Mouse (Mus musculus) intestine, embryonic 14.5 days (tissue): Measurements from ENCODE around the gene Ntm. TPM values are rescaled to one million over a fixed set of nuclear protein-coding genes. Genes with fewer than 3 reads are reported as not detected.
A peak's percentile ranks its signal among the peaks of the same experiment; 100 is the strongest.

Experiments used
- ATAC-seq: fragments of 200-750 bp; cut with Nextera tagmentation; replicated peaks from 2 replicates; pipeline ENCODE4 v1.8.0; 2017; ENCODE audit warnings: low read depth, moderate number of reproducible peaks, moderate TSS enrichment, moderate library complexity; ENCODE audit not compliant: low FRiP score, low TSS enrichment
- DNase-seq: peaks from one replicate; pipeline ENCODE4 v3.0.0-alpha.2; 2018; ENCODE audit warnings: low spot score
- H3K27ac ChIP-seq: fragments of 300-500 bp; sonication (generic); 2 replicates; pipeline ENCODE4 v1.5.1; 2014; ENCODE audit warnings: low read depth, mild to moderate bottlenecking, control low read depth
- H3K27me3 ChIP-seq: fragments of 300-500 bp; sonication (generic); replicated peaks from 2 replicates; pipeline ENCODE4 v1.6.1; 2014; ENCODE audit warnings: low read length, control low read depth; ENCODE audit not compliant: control insufficient read depth, insufficient read depth
- H3K36me3 ChIP-seq: fragments of 300-500 bp; sonication (generic); 2 replicates; pipeline ENCODE4 v1.6.1; 2014; ENCODE audit warnings: low read length, control low read depth; ENCODE audit not compliant: control insufficient read depth, insufficient read depth
- H3K4me1 ChIP-seq: fragments of 300-500 bp; sonication (generic); replicated peaks from 2 replicates; pipeline ENCODE4 v1.6.1; 2014; ENCODE audit warnings: low read length, control low read depth, mixed read lengths; ENCODE audit not compliant: control insufficient read depth, insufficient read depth
- H3K4me2 ChIP-seq: fragments of 300-500 bp; sonication (generic); 2 replicates; pipeline ENCODE4 v1.6.1; 2014; ENCODE audit warnings: low read length
- H3K4me3 ChIP-seq: fragments of 300-500 bp; sonication (generic); 2 replicates; pipeline ENCODE4 v1.5.1; 2014; ENCODE audit warnings: low read depth, low read length, control low read depth, mixed read lengths
- H3K9ac ChIP-seq: fragments of 300-500 bp; sonication (generic); 2 replicates; pipeline ENCODE4 v1.6.1; 2014; ENCODE audit warnings: mild to moderate bottlenecking, low read length
- H3K9me3 ChIP-seq: fragments of 300-500 bp; sonication (generic); 2 replicates; pipeline ENCODE4 v1.6.1; 2016; ENCODE audit warnings: low read length, control low read depth; ENCODE audit not compliant: control insufficient read depth
- WGBS: fragments of 180-500 bp; shearing (Covaris S2); extraction: QIAGEN DNeasy Blood & Tissue Kit; methylation state at CpG from one replicate; pipeline ENCODE4 v1.1.7; 2014; 5-methylcytosine and 5-hydroxymethylcytosine counted together
- polyA plus RNA-seq: library from polyadenylated mRNA; unstranded; fragments of >200 nt; fragmentation: Nextera tagmentation; extraction: Ambion mirVana; gene quantifications from 2 replicates; pipeline ENCODE4 v1.2.1, GENCODE M21; 2014

Ntm gene
- polyA plus RNA-seq, 1 experiment from 2014 or later: 11.6 TPM

GRCm38 (mm10) chr9:29165731-29166130 lies 797.2 kb downstream of the Ntm start:
- Histone ChIP-seq H3K27ac (no peak overlapping the region), H3K36me3 (no peaks in the 10 kb centered on the region), H3K4me1 (peaks cover 3% of the 10 kb centered on the region; the same call in 1 of the 2 replicates), H3K27me3 (no peaks in the 10 kb centered on the region), H3K4me2 (no peak overlapping the region), H3K4me3 (no peak overlapping the region), H3K9ac (no peak overlapping the region), H3K9me3 (no peaks in the 10 kb centered on the region)
- DNase-seq: no peak
- ATAC-seq: no peak
- WGBS: 75% methylated on average over 2 of the region's 2 CpGs

- 24% methylated on average over 7 of the region's 7 CpGs for WGBS
- no peaks in the 10 kb centered on the region for H3K36me3 ChIP-seq
- H3K27ac ChIP-seq: no peak overlapping the region
- H3K9me3 ChIP-seq: no peaks in the 10 kb centered on the region
- H3K4me3 ChIP-seq: no peak overlapping the region
- no peak overlapping the region for H3K9ac ChIP-seq
- H3K4me2 ChIP-seq: no peak overlapping the region
- DNase-seq: no peak
- ATAC-seq: no peak
- no peaks in the 10 kb centered on the region for H3K4me1 ChIP-seq
- no peaks in the 10 kb centered on the region for H3K27me3 ChIP-seq
Measured at GRCm38 (mm10) chr9:29161059-29161642, 801.8 kb downstream of the Ntm start.

DNA sequence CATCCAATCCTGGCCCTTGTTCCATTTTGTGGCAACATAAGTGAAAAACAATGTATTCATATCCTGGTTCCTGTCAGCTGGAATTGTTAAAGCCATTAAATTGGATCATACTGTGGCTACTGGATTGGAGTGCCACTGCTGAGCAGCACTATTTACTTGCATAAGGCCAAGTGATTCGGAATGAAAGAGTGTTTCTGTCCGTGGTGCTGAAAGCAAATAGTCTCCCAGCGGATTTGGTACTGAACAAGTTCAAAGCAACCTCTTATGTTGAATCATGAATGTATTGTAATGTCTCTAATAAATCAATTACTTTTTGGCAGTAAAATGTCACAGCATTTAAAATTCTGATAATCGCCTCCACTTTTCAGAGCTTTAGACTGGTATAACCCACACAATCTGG lies 817.0 kb downstream of the Ntm start:
- no peaks in the 10 kb centered on the region for H3K36me3 ChIP-seq
- H3K4me2 ChIP-seq: no peak overlapping the region
- ATAC-seq: no peak
- no peak overlapping the region for H3K27ac ChIP-seq
- no peaks in the 10 kb centered on the region for H3K4me1 ChIP-seq
- WGBS: 17% methylated on average over 4 of the region's 4 CpGs
- no peaks in the 10 kb centered on the region for H3K9me3 ChIP-seq
- DNase-seq: peak; percentile 72
- H3K9ac ChIP-seq: no peak overlapping the region
- H3K4me3 ChIP-seq: no peak overlapping the region
- no peaks in the 10 kb centered on the region for H3K27me3 ChIP-seq

DNA sequence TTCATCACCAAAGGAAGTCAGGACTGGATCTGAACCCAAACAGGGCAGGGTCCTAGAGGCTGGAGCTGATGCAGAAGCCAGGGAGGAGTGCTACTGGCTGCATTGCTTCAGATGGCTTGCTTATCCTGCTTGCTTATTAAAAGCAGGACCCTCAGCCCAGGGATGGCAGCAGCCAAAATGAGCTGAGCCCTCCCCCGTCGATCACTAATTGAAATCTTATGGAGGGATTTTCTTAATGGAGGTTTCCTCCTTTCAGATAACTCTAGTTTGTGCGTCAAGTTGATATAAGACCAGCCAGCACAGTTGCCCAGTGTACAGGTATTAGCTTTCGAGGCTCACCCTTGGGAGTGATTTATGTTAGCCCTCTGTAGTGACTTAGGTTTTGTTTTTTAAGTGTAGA lies 826.9 kb downstream of the Ntm start:
- no peaks in the 10 kb centered on the region for H3K27me3 ChIP-seq
- DNase-seq (no peak), ATAC-seq (no peak)
- no peak overlapping the region for H3K4me3 ChIP-seq
- no peaks in the 10 kb centered on the region for H3K36me3 ChIP-seq
- H3K4me1 ChIP-seq: no peaks in the 10 kb centered on the region
- H3K27ac ChIP-seq: no peak overlapping the region
- no peak overlapping the region for H3K4me2 ChIP-seq
- H3K9ac ChIP-seq: no peak overlapping the region
- 76% methylated on average over 4 of the region's 4 CpGs for WGBS
- H3K9me3 ChIP-seq: 0 out of 2 replicates have a peak, but pooled peaks cover 3% of the 10 kb centered on the region

DNA sequence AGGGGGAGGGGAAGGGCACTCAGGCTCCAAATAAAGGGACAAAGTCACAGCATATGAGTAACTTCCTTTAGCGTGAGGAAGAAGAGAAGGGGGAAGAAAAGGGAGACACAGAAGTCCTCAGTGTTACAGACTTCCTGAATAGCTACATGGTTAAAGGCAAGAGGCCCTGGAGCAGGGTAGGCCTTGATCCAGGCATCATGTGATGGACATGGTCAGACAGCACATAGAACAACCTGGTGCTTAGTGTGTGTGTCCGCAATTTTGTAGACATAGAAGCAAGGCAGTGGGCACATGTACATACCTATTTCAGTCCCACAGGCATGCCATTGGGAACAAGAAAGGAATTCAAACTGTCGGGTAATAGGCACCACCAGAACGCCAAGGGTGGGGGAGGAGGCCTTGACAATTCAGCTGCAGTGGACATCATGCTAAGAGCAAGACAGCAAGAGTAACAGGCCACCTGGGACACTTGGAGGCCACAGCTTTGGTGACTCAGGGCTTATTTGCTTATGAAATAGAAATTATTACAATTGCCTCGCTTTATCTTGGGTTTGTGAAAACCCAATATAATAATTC lies 832.1 kb downstream of the Ntm start:
- Histone ChIP-seq H3K4me1 (no peaks in the 10 kb centered on the region), H3K36me3 (no peaks in the 10 kb centered on the region), H3K4me3 (no peak overlapping the region), H3K9ac (no peak overlapping the region), H3K27ac (no peak overlapping the region), H3K4me2 (no peak overlapping the region), H3K27me3 (no peaks in the 10 kb centered on the region), H3K9me3 (0 out of 2 replicates have a peak, but pooled peaks cover 3% of the 10 kb centered on the region)
- ATAC-seq: no peak
- 86% methylated on average over 5 of the region's 5 CpGs for WGBS
- no peak for DNase-seq

- no peak for DNase-seq
- no peaks in the 10 kb centered on the region for H3K4me1 ChIP-seq
- WGBS: 55% methylated on average over 4 of the region's 4 CpGs
Measured at GRCm38 (mm10) chr9:29130316-29130715, 832.6 kb downstream of the Ntm start.

DNA sequence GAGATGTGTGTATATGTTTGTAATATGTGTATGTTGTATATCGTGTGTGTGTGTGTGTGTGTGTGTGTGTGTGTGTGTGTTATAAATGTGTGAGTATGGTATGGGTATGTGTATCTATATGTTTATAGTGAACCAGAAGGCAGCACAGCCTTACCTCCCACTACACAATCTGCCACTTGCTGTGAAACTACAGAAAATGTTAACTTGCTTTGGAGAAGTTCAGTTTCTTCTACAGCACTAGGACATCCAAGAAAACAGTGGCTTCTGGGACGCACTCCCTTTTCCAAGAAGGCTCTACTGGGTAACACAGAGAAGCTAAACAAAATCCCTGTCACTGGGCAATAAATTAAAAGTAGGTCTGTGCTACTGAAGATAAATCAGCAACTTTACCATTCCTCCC lies 834.5 kb downstream of the Ntm start:
- no peak for DNase-seq
- H3K9ac ChIP-seq: no peak overlapping the region
- no peaks in the 10 kb centered on the region for H3K4me1 ChIP-seq
- no peaks in the 10 kb centered on the region for H3K27me3 ChIP-seq
- 0 out of 2 replicates have a peak, but pooled peaks cover 3% of the 10 kb centered on the region for H3K9me3 ChIP-seq
- WGBS: 73% methylated on average over 2 of the region's 2 CpGs
- no peak overlapping the region for H3K4me3 ChIP-seq
- no peak overlapping the region for H3K4me2 ChIP-seq
- H3K27ac ChIP-seq: no peak overlapping the region
- no peak for ATAC-seq
- no peaks in the 10 kb centered on the region for H3K36me3 ChIP-seq

More at GRCm38 (mm10) chr9:29130316-29130715, 832.6 kb downstream of the Ntm start:
- Histone ChIP-seq H3K4me3 (no peak overlapping the region), H3K27ac (no peak overlapping the region), H3K9me3 (0 out of 2 replicates have a peak, but pooled peaks cover 3% of the 10 kb centered on the region), H3K27me3 (no peaks in the 10 kb centered on the region), H3K4me2 (no peak overlapping the region), H3K36me3 (no peaks in the 10 kb centered on the region), H3K9ac (no peak overlapping the region)
- ATAC-seq: no peak

DNA sequence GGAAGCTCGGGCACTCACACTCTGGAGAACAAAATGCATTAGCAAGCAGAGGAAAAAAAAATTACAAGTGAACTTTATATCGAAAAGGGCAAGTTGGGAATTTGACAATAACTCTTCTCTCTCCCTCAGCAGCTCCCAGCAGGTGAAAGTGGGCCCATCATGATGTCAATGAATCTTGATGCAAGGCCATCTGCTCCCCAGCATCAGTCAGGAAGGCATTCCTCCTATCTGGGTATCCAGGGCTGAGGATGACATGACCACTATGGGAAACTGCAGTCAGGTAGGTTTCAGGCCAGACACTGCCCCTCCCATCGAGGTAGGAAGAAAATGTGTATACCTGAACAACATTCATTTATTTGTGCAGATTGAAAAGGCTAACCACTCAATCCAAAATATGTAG lies 838.5 kb downstream of the Ntm start:
- ATAC-seq: no peak
- WGBS: 72% methylated on average over 3 of the region's 3 CpGs
- H3K9ac ChIP-seq: no peak overlapping the region
- no peaks in the 10 kb centered on the region for H3K27me3 ChIP-seq
- H3K4me2 ChIP-seq: no peak overlapping the region
- no peak for DNase-seq
- no peak overlapping the region for H3K4me3 ChIP-seq
- H3K27ac ChIP-seq: no peak overlapping the region
- no peaks in the 10 kb centered on the region for H3K4me1 ChIP-seq
- no peaks in the 10 kb centered on the region for H3K9me3 ChIP-seq
- H3K36me3 ChIP-seq: no peaks in the 10 kb centered on the region

DNA sequence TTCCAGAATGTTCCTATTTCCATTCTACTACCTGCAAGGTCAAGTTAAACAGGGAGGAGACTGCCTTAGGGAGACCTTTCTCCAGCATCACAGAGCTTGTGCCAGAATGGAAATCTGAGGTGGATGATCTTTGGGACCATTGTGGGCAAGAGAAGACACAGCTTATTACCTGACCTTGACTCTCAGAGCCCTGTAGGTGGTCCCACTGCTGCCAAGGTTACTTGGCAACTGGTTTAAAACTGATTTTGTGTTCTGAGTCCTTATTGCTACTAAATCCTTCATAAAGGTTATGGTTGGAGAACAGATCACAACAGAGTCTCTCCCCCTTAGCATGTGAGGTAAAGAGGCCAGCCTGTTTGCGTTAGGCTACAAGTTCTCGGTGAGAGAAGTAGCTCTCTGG lies 839.1 kb downstream of the Ntm start:
- Histone ChIP-seq H3K9ac (no peak overlapping the region), H3K4me2 (no peak overlapping the region), H3K27me3 (no peaks in the 10 kb centered on the region), H3K9me3 (no peaks in the 10 kb centered on the region), H3K4me1 (no peaks in the 10 kb centered on the region), H3K36me3 (no peaks in the 10 kb centered on the region), H3K4me3 (no peak overlapping the region), H3K27ac (no peak overlapping the region)
- 44% methylated on average over 2 of the region's 2 CpGs for WGBS
- DNase-seq (no peak), ATAC-seq (no peak)
